Mouse (Mus musculus): Measurements from ENCODE around the gene Ndufb10. TPM values are rescaled to one million over a fixed set of nuclear protein-coding genes. Genes with fewer than 3 reads are reported as not detected.
"Not testable (repeated sequence)": the region's sequence is repeated elsewhere in the genome, so short reads cannot be mapped to it uniquely, and the experiment has no call there.

Ndufb10 gene
- polyA plus RNA-seq, 3 experiments from 2014 or later: 234 to 249 (median 238) TPM

GRCm38 (mm10) chr17:24733434-24734050 lies 9.3 kb upstream of the Ndufb10 start:
- no peak for ATAC-seq

- ATAC-seq: no peak
Measured at GRCm38 (mm10) chr17:24732233-24732935, 8.1 kb upstream of the Ndufb10 start.

GRCm38 (mm10) chr17:24730787-24731186 lies 6.5 kb upstream of the Ndufb10 start:
- ATAC-seq: no peak

- no peak for ATAC-seq
Measured at GRCm38 (mm10) chr17:24729067-24729466, 4.8 kb upstream of the Ndufb10 start.

GRCm38 (mm10) chr17:24728184-24728583 lies 3.9 kb upstream of the Ndufb10 start:
- no peak for ATAC-seq

GRCm38 (mm10) chr17:24727618-24728017 lies 3.3 kb upstream of the Ndufb10 start, which contains the start of gene Rpl3l:
Gene Rpl3l, plus strand, starts transcription at chr17:24727820.
- ATAC-seq: no peak

GRCm38 (mm10) chr17:24725637-24726390 lies 1.5 kb upstream of the Ndufb10 start:
- ATAC-seq: no peak

GRCm38 (mm10) chr17:24723881-24724180 lies 447 bp downstream of the Ndufb10 start:
- ATAC-seq: peak; percentile 8

- no peak for ATAC-seq
Measured at GRCm38 (mm10) chr17:24723122-24723880, 977 bp downstream of the Ndufb10 start.

- ATAC-seq: no peak
Measured at GRCm38 (mm10) chr17:24722220-24722924, 1.9 kb downstream of the Ndufb10 start.

GRCm38 (mm10) chr17:24721383-24721955 lies 2.8 kb downstream of the Ndufb10 start:
- not testable (repeated sequence) for ATAC-seq

GRCm38 (mm10) chr17:24720616-24721015 lies 3.7 kb downstream of the Ndufb10 start:
- ATAC-seq: not testable (repeated sequence)

- peak; percentile 84 for ATAC-seq
Measured at GRCm38 (mm10) chr17:24719494-24720222, 4.6 kb downstream of the Ndufb10 start.

GRCm38 (mm10) chr17:24718938-24719337 lies 5.3 kb downstream of the Ndufb10 start:
- ATAC-seq: not testable (repeated sequence)

- no peak for ATAC-seq
Measured at GRCm38 (mm10) chr17:24717943-24718342, 6.3 kb downstream of the Ndufb10 start, which contains the start of the genes Rnf151 and Rps2. Gene Rnf151, minus strand, starts transcription at chr17:24718063. Gene Rps2, plus strand, starts transcription at chr17:24718116.

GRCm38 (mm10) chr17:24716166-24716682 lies 8.1 kb downstream of the Ndufb10 start:
- ATAC-seq: no peak

GRCm38 (mm10) chr17:24715556-24715955 lies 8.7 kb downstream of the Ndufb10 start:
- no peak for ATAC-seq

GRCm38 (mm10) chr17:24708646-24709045 lies 15.6 kb downstream of the Ndufb10 start:
- ATAC-seq: peak; percentile 45

- ATAC-seq: no peak
Measured at GRCm38 (mm10) chr17:24707801-24708425, 16.4 kb downstream of the Ndufb10 start.

All from inflammation-experienced regulatory T-cells, adult 6 months (primary cell).